Mouse (Mus musculus): ENCODE measurements at regions not wholly inside any gene's neighbourhood (a gene's known extent, or its start where the extent isn't known, plus 50 kb on each side); places are given as distances from the start of the nearest gene placed in this dataset.

GRCm38 (mm10) chr12:110220516-110220915 is 58.4 kb upstream of the Dio3 start:
- DNase-seq (ENCODE audit: low spot score in 2 of 2), result no peak

- no peak for DNase-seq (ENCODE audit: low spot score in 2 of 2)
Measured at GRCm38 (mm10) chr12:110221184-110221583, 57.7 kb upstream of the Dio3 start.

- no peak for DNase-seq (ENCODE audit: low spot score in 2 of 2)
Measured at GRCm38 (mm10) chr12:110221679-110222078, 57.2 kb upstream of the Dio3 start.

GRCm38 (mm10) chr12:110224250-110224649 is 54.6 kb upstream of the Dio3 start:
- no peak for DNase-seq (ENCODE audit: low spot score in 2 of 2)

GRCm38 (mm10) chr12:110228011-110228411 is 50.9 kb upstream of the Dio3 start:
- no peak for DNase-seq (ENCODE audit: low spot score in 2 of 2)

Data from cerebellum, postnatal 4 days (tissue).